Mouse (Mus musculus): ENCODE measurements around the gene Bglap.

GRCm38 (mm10) chr3:88363700-88364099 is 20.6 kb downstream of the Bglap start:
- TF ChIP-seq GATA1 (IDR thresholded peaks at IDR 0.05; ENCODE audit: borderline replicate concordance, low read length) (no peak), FLI1 (IDR thresholded peaks at IDR 0.05; ENCODE audit: low read length) (no peak)
